Mouse (Mus musculus) adrenal gland, postnatal 0 days (tissue): ENCODE data around the gene Pla2g15. TPM values are rescaled to one million over a fixed set of nuclear protein-coding genes. Genes with fewer than 3 reads are reported as not detected.

Experiments used
- polyA plus RNA-seq: library from polyadenylated mRNA; unstranded; fragments of >200 nt; fragmentation: Nextera tagmentation; extraction: Ambion mirVana; gene quantifications from 2 replicates; pipeline ENCODE4 v1.2.1, GENCODE M21; 2015

Gene Pla2g15
- polyA plus RNA-seq: 10.2 and 10.5 TPM in 2 replicates

GRCm38 (mm10) chr8:106149801-106150652 lies at the start of gene Pla2g15:
TSS of gene Pla2g15 (plus strand) at chr8:106150399.

GRCm38 (mm10) chr8:106136156-106137130 lies 13.8 kb upstream of the Pla2g15 start, which contains the start of gene Esrp2:
TSS of gene Esrp2 (minus strand) at chr8:106136974.

GRCm38 (mm10) chr8:106168356-106169016 lies 18.3 kb downstream of the Pla2g15 start, which contains the start of gene Slc7a6:
TSS of gene Slc7a6 (plus strand) at chr8:106168857.

GRCm38 (mm10) chr8:106210821-106211345 lies 60.7 kb downstream of the Pla2g15 start, which contains the start of the genes Slc7a6os and Prmt7:
TSS of gene Slc7a6os (minus strand) at chr8:106210935.
TSS of gene Prmt7 (plus strand) at chr8:106210936.

Other genes starting within 250 kb of the Pla2g15 start
- 20.7 and 26.6 TPM in 2 replicates for gene Pskh1, start 250.0 kb upstream of the Pla2g15 start, polyA plus RNA-seq
- gene Ctrl, start 216.5 kb upstream of the Pla2g15 start, polyA plus RNA-seq: 0.88 and 1.1 TPM in 2 replicates
- 96.9 and 99.9 TPM in 2 replicates for gene Psmb10, start 212.0 kb upstream of the Pla2g15 start, polyA plus RNA-seq
- gene Lcat, start 207.0 kb upstream of the Pla2g15 start, polyA plus RNA-seq: 6.5 and 7.3 TPM in 2 replicates
- gene Slc12a4, start 184.3 kb upstream of the Pla2g15 start, polyA plus RNA-seq: 15.6 and 22.9 TPM in 2 replicates
- 0.11 TPM in 1 of 2 replicates, not detected in the other for gene Dpep3, start 171.0 kb upstream of the Pla2g15 start, polyA plus RNA-seq
- 8.6 and 12.1 TPM in 2 replicates for gene Dus2, start 159.1 kb upstream of the Pla2g15 start, polyA plus RNA-seq
- 0.16 TPM in 1 of 2 replicates, not detected in the other for gene Dpep2nb, start 144.4 kb upstream of the Pla2g15 start, polyA plus RNA-seq
- gene Ddx28, start 138.5 kb upstream of the Pla2g15 start, polyA plus RNA-seq: 12.6 and 16.5 TPM in 2 replicates
- 2.5 and 4.6 TPM in 2 replicates for gene Nfatc3, start 91.6 kb upstream of the Pla2g15 start, polyA plus RNA-seq
- gene Esrp2, start 13.4 kb upstream of the Pla2g15 start, polyA plus RNA-seq: 1.5 and 1.6 TPM in 2 replicates
- 16.3 and 24.3 TPM in 2 replicates for gene Slc7a6, start 18.5 kb downstream of the Pla2g15 start, polyA plus RNA-seq
- gene Slc7a6os, start 60.5 kb downstream of the Pla2g15 start, polyA plus RNA-seq: 19.7 and 26.9 TPM in 2 replicates
- 18.5 and 22.1 TPM in 2 replicates for gene Prmt7, start 60.5 kb downstream of the Pla2g15 start, polyA plus RNA-seq
- gene Smpd3, start 187.6 kb downstream of the Pla2g15 start, polyA plus RNA-seq: 10.8 and 20.6 TPM in 2 replicates